Mouse (Mus musculus) forebrain, embryonic 15.5 days (tissue): ENCODE measurements at regions not wholly inside any gene's neighbourhood (a gene's known extent, or its start where the extent isn't known, plus 50 kb on each side); places are given as distances from the start of the nearest gene placed in this dataset.

Source experiments
- ATAC-seq: fragments of 200-750 bp; cut with Nextera tagmentation; replicated peaks from 2 replicates; pipeline ENCODE4 v1.8.0; 2017; ENCODE audit warnings: mild to moderate bottlenecking, moderate TSS enrichment, moderate library complexity
- H3K27ac ChIP-seq: fragments of 300-500 bp; sonication (generic); replicated peaks from 2 replicates; pipeline ENCODE4 v1.5.1; 2015; ENCODE audit warnings: mild to moderate bottlenecking, inconsistent platforms
- H3K27me3 ChIP-seq: fragments of 300-500 bp; sonication (generic); 2 replicates; pipeline ENCODE4 v1.6.1; 2015; ENCODE audit warnings: inconsistent platforms
- H3K36me3 ChIP-seq: fragments of 300-500 bp; sonication (generic); 2 replicates; pipeline ENCODE4 v1.6.1; 2015; ENCODE audit warnings: mild to moderate bottlenecking, inconsistent platforms
- H3K4me1 ChIP-seq: fragments of 300-500 bp; sonication (generic); 2 replicates; pipeline ENCODE4 v1.6.1; 2015; ENCODE audit warnings: inconsistent platforms
- H3K4me2 ChIP-seq: fragments of 300-500 bp; sonication (generic); replicated peaks from 2 replicates; pipeline ENCODE4 v1.6.1; 2015; ENCODE audit warnings: mild to moderate bottlenecking, inconsistent platforms
- H3K4me3 ChIP-seq: fragments of 300-500 bp; sonication (generic); 2 replicates; pipeline ENCODE4 v1.5.1; 2015; ENCODE audit warnings: mild to moderate bottlenecking, inconsistent platforms
- H3K9ac ChIP-seq: fragments of 300-500 bp; sonication (generic); replicated peaks from 2 replicates; pipeline ENCODE4 v1.6.1; 2015; ENCODE audit warnings: mild to moderate bottlenecking, inconsistent platforms
- H3K9me3 ChIP-seq: fragments of 300-500 bp; sonication (generic); 2 replicates; pipeline ENCODE4 v1.6.1; 2016; ENCODE audit warnings: inconsistent platforms
- WGBS: fragments of 180-500 bp; shearing (Covaris S2); methylation state at CpG from one replicate; pipeline ENCODE4 v1.1.7; 2015; ENCODE audit warnings: mixed read lengths; 5-methylcytosine and 5-hydroxymethylcytosine counted together

DNA sequence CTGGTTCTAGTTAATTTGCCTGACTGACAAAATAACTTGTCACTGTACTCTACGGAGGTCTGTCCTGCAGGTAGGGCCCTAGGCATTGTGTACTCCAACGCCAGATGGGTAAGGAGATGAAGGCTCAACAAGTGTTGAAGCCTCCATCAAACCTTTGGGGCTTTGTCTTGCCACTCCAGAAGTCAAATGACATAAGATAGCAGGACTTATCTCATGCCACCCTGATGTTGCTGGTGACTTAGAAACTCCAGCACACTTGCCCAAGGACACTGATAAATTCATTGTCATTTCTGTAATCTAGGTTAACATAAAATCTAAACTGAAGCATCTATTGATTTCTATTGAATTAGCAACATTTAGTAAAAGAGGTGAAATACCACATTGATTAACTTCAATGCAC lies 1097.5 kb downstream of the Pla2g4a start:
- H3K4me3 ChIP-seq: no peak overlapping the region
- H3K27ac ChIP-seq: no peak overlapping the region
- no peaks in the 10 kb centered on the region for H3K36me3 ChIP-seq
- H3K4me1 ChIP-seq: no peaks in the 10 kb centered on the region
- no peak overlapping the region for H3K4me2 ChIP-seq
- no peak for ATAC-seq
- no peaks in the 10 kb centered on the region for H3K27me3 ChIP-seq
- WGBS: 81% methylated on average over 2 of the region's 2 CpGs
- no peak overlapping the region for H3K9ac ChIP-seq
- no peaks in the 10 kb centered on the region for H3K9me3 ChIP-seq

DNA sequence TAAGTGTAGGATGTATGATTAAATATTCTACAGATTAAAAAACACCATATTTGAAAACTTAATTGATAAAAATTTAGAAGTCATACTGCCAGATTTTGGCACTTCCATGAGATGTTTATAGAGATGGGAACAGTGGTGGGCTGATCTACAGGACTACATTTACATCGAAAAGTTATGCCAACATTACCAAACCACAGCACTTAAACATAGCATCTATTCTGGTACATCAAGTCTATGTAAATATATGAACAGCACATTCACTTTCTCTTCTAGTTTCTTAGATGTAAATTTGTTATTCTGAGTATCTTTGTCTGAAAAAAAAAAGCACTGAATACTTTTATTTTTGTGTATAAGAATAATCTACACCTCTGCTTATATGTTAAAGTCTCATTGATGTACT lies 1108.1 kb downstream of the Pla2g4a start:
- Histone ChIP-seq H3K36me3 (no peaks in the 10 kb centered on the region), H3K4me2 (no peak overlapping the region), H3K27ac (no peak overlapping the region), H3K4me1 (no peaks in the 10 kb centered on the region), H3K9me3 (no peaks in the 10 kb centered on the region), H3K9ac (no peak overlapping the region), H3K27me3 (no peaks in the 10 kb centered on the region), H3K4me3 (no peak overlapping the region)
- ATAC-seq: no peak
- WGBS: 87% methylated on average over 1 of the region's 1 CpGs

DNA sequence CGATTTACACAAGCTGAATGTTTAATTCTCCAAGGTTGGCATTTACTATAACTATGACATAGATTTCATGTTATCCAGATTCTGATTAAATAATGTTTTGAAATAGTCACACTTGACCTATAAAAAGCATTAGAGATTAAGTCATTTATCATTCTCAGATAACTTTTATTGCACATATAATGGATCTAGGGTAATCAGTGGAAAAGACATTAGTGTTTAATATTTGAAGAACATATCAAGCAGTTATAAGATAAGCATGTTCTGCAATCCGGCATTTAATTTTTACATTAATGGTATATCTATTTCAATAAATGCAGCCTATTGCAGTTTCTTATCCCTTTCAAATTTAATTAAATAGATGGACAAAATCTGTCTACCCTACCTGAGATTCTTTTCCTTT lies 1114.5 kb downstream of the Pla2g4a start:
- Histone ChIP-seq H3K4me2 (no peak overlapping the region), H3K4me3 (no peak overlapping the region), H3K9ac (no peak overlapping the region), H3K36me3 (no peaks in the 10 kb centered on the region), H3K27ac (no peak overlapping the region), H3K27me3 (no peaks in the 10 kb centered on the region), H3K4me1 (no peaks in the 10 kb centered on the region), H3K9me3 (no peaks in the 10 kb centered on the region)
- no peak for ATAC-seq
- WGBS: 96% methylated on average over 2 of the region's 2 CpGs

DNA sequence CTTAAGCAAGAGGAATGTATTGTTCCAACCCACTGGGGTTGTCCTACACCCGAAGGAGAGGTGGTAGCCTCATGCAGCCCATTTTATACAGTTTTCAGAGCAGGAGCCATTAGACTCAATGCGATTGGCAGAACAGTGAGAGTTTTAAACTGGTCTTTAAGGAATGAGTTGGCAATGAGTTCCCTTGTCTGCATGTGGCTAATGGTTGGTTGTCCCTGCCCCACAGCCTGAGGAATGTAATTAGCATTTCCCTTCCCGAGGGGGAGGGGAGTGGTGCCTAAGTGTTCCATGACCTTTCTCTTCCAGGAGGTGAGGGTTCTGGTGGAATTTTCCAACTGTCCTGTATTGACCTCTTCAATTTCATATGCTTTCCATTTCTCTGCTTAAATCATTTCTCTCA lies 1137.9 kb downstream of the Pla2g4a start:
- Histone ChIP-seq H3K4me3 (no peak overlapping the region), H3K9me3 (no peaks in the 10 kb centered on the region), H3K9ac (no peak overlapping the region), H3K27me3 (no peaks in the 10 kb centered on the region), H3K4me2 (no peak overlapping the region), H3K36me3 (no peaks in the 10 kb centered on the region), H3K4me1 (no peaks in the 10 kb centered on the region), H3K27ac (no peak overlapping the region)
- 0 out of 2 replicates have a peak, but pooled peaks have one; percentile 19 for ATAC-seq
- 31% methylated on average over 3 of the region's 3 CpGs for WGBS

DNA sequence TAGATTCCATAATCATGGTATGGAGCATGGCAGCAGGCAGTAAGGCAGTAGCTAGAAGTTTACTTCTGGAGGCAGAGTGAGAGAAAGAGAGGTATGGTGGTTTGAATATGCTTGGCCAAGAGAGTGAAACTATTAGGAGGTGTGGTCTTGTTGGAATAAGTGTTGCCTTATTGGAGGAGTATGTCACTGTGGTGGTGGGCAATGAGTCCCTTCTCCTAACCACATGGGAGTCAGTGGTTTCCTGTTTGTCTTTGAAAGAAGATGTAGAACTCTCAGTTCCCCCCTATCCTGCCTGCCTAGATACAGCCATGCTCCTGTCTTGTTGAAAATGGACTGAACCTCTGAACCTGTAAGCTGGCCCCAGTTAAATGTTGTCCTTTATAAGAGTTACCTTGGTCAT lies 1152.4 kb downstream of the Pla2g4a start:
- Histone ChIP-seq H3K4me3 (no peak overlapping the region), H3K9me3 (no peaks in the 10 kb centered on the region), H3K4me1 (no peaks in the 10 kb centered on the region), H3K4me2 (no peak overlapping the region), H3K9ac (no peak overlapping the region), H3K36me3 (no peaks in the 10 kb centered on the region), H3K27ac (no peak overlapping the region), H3K27me3 (no peaks in the 10 kb centered on the region)
- no peak for ATAC-seq

DNA sequence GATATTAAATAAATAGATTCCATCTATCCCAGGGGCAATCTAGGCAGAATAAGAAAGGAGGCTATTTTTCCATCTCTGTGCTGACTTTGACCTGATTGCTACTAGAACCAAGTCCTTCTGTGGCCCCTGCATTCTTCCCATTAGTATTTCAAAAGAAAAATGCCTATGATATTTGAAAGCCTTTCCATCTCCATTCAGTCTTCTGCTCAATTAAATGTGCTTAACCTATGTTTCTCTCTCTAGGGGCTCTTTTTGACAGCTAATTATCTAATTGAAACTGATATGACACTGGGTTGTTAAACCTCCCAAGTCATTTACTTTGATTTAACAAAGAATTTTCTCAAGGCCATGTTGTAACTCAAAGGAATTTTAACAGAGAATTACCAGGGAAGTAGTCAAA lies 1164.0 kb downstream of the Pla2g4a start:
- no peaks in the 10 kb centered on the region for H3K9me3 ChIP-seq
- no peak for ATAC-seq
- H3K4me1 ChIP-seq: no peaks in the 10 kb centered on the region
- no peak overlapping the region for H3K27ac ChIP-seq
- no peak overlapping the region for H3K9ac ChIP-seq
- H3K36me3 ChIP-seq: no peaks in the 10 kb centered on the region
- no peak overlapping the region for H3K4me3 ChIP-seq
- no peak overlapping the region for H3K4me2 ChIP-seq
- H3K27me3 ChIP-seq: no peaks in the 10 kb centered on the region

DNA sequence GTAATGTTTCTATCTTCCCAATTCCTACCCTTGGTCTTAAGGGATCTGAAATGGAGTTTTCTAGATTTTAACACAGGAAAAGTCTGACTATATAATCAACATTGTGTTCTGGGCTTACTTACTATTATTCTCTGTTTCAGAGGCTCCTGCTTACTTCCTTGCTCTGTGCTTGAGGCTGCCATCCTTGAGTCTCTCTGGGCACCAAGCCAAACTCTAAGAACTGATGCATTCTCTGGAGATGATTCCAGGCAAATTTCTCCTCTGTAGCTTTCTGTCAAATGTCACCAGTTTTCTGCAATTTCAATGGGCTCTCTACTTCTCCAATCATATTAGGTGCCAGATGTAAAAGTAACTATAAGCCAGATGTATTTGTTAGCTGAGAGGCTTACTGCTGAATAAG lies 1210.3 kb downstream of the Pla2g4a start:
- Histone ChIP-seq H3K4me1 (no peaks in the 10 kb centered on the region), H3K9ac (no peak overlapping the region), H3K36me3 (no peaks in the 10 kb centered on the region), H3K4me2 (no peak overlapping the region), H3K27me3 (no peaks in the 10 kb centered on the region), H3K27ac (no peak overlapping the region), H3K9me3 (no peaks in the 10 kb centered on the region), H3K4me3 (no peak overlapping the region)
- no peak for ATAC-seq

DNA sequence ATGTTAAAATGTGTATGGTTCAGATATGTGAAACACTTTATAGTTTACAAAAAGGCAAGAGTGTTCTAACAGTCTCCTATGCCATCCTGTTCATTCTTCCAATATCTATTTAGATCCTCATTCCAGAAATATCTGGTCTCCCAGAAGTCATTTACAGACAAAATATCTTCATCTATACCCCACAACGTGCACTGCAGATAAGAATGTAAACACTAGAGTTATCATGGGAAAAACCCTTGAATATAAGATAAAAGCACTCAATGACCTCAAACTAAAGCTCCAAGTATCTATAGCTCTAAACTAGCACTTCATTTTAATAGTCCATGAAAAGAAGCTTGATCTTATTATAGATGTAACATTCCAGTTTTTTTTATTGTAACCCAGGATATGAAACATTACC lies 1239.0 kb downstream of the Pla2g4a start:
- no peak for ATAC-seq
- Histone ChIP-seq H3K9ac (no peak overlapping the region), H3K27ac (no peak overlapping the region), H3K4me3 (no peak overlapping the region), H3K36me3 (no peaks in the 10 kb centered on the region), H3K4me2 (no peak overlapping the region), H3K9me3 (no peaks in the 10 kb centered on the region), H3K4me1 (peaks cover 4% of the 10 kb centered on the region; the same call in 1 of the 2 replicates), H3K27me3 (no peaks in the 10 kb centered on the region)
- WGBS: 60% methylated on average over 1 of the region's 1 CpGs

DNA sequence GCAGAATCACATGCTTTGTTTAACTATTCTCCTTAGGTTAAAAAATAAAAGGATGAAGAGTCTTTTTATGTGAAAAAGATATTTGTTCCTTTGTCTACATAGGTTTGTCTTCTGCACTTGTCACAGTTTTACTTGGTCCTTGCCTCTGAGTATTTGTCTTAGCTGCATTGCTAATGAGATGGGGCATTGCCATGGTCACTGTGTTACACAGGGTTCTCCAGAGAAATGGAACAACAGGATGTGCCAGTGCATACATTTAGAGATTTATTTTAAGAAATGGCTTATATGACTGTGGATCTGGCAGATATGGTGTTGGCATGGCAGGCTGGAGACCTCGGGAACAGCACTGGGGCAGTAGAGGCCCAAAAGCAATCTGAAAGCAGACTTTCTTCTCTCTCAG lies 1239.7 kb downstream of the Pla2g4a start:
- Histone ChIP-seq H3K9ac (no peak overlapping the region), H3K9me3 (no peaks in the 10 kb centered on the region), H3K4me1 (peaks cover 4% of the 10 kb centered on the region; the same call in 1 of the 2 replicates), H3K4me2 (no peak overlapping the region), H3K4me3 (no peak overlapping the region), H3K27ac (peak overlapping the region; percentile 59; the same call in 1 of the 2 replicates), H3K36me3 (no peaks in the 10 kb centered on the region), H3K27me3 (no peaks in the 10 kb centered on the region)
- 65% methylated on average over 1 of the region's 1 CpGs for WGBS
- peak; percentile 48; the same call in 1 of the 2 replicates for ATAC-seq

DNA sequence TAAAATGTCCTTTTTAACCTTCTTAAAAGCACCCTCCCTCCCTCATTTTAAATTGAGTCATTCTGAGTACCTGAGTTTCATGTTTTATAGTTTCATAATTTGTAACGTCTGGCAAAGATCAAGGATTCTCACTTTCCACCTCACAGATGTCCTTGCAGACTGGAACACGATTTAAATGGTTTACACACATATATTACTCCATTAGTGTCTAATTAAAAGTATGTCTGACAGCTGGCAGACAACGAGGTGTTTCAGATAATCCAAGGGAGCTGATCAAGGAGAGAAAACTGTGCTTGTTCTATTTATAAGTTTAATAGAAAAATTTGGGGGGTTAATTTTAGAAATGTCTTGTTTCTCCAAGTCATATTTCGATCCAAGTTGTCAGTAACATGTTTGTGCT lies 1240.1 kb downstream of the Pla2g4a start:
- H3K27me3 ChIP-seq: no peaks in the 10 kb centered on the region
- 26% methylated on average over 4 of the region's 4 CpGs for WGBS
- H3K9me3 ChIP-seq: no peaks in the 10 kb centered on the region
- H3K36me3 ChIP-seq: no peaks in the 10 kb centered on the region
- peaks cover 4% of the 10 kb centered on the region; the same call in 1 of the 2 replicates for H3K4me1 ChIP-seq
- no peak overlapping the region for H3K4me3 ChIP-seq
- H3K27ac ChIP-seq: no peak overlapping the region
- peak; percentile 84 for ATAC-seq
- no peak overlapping the region for H3K9ac ChIP-seq
- no peak overlapping the region for H3K4me2 ChIP-seq

DNA sequence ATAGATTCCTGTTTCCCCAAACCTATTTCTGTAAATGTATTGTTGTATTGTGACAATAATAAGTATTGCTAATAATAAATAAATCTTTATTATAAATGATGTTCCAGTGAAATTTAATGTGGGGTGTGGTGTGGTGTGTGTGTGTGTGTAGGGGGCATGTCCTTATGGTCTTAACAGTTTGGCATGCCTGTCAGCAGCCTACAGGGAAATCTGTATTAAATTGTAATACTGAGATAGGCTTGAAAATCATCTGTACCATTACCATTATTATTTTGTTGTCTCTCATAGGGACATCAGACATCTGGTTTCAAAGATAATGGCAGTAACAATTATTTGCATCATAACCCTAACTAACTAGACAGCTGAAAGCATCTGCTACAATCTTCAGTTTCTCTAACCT lies 1253.0 kb downstream of the Pla2g4a start:
- H3K4me3 ChIP-seq: no peak overlapping the region
- no peaks in the 10 kb centered on the region for H3K27me3 ChIP-seq
- no peak overlapping the region for H3K4me2 ChIP-seq
- no peak overlapping the region for H3K27ac ChIP-seq
- H3K9me3 ChIP-seq: no peaks in the 10 kb centered on the region
- ATAC-seq: no peak
- 0 out of 2 replicates have a peak, but pooled peaks cover 4% of the 10 kb centered on the region for H3K4me1 ChIP-seq
- H3K36me3 ChIP-seq: no peaks in the 10 kb centered on the region
- no peak overlapping the region for H3K9ac ChIP-seq

DNA sequence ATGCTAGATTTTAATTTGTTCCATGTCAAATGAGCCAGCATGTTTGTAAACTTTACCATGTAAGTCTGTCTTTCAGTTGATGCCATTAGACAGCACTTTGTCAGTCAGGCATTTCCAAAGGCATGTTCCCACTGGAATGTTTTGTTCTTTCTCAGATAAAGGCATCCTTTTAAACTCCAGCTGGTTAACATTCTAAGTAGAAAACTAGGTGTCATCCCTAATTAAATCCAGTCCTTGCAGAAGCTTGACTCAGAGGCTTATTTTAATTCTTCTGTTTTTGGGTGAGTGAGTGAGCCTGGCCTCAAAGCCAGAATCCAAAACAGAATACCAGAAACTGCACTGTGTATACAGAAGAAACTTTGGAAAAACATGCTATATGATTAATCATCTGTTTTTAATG lies 1253.4 kb downstream of the Pla2g4a start:
- Histone ChIP-seq H3K27ac (no peak overlapping the region), H3K4me2 (no peak overlapping the region), H3K4me1 (0 out of 2 replicates have a peak, but pooled peaks cover 4% of the 10 kb centered on the region), H3K9me3 (no peaks in the 10 kb centered on the region), H3K27me3 (no peaks in the 10 kb centered on the region), H3K4me3 (no peak overlapping the region), H3K9ac (no peak overlapping the region), H3K36me3 (no peaks in the 10 kb centered on the region)
- ATAC-seq: no peak

DNA sequence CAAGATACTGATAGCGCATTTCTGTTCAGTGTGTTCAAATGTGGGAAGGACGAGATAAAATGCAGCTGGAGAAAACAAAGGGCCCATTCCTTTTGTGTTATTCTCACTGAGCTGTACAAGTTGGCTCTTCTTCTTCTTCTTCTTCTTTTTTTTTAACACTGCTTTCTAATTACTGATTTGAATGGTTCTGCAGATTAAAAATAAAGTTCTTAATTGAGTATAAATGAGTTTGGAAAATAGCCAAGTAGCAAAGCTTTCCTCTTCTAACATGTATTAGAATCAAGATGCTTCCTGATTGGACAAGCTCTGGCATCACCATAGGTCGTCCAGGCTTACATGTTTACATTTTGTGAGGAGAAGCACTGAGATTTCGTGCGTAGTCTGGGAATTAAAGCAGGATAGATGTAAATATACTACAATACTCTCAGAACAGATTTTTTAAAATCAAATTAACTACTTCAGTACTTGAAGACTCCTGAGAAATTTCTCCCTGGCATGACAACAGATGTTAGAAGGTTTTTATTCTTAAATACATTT lies 1254.8 kb downstream of the Pla2g4a start:
- no peak overlapping the region for H3K27ac ChIP-seq
- ATAC-seq: no peak

More for the DNA sequence above, 1254.8 kb downstream of the Pla2g4a start:
- Histone ChIP-seq H3K4me2 (no peak overlapping the region), H3K27me3 (no peaks in the 10 kb centered on the region), H3K4me3 (no peak overlapping the region), H3K9me3 (no peaks in the 10 kb centered on the region), H3K36me3 (no peaks in the 10 kb centered on the region), H3K4me1 (0 out of 2 replicates have a peak, but pooled peaks cover 4% of the 10 kb centered on the region), H3K9ac (no peak overlapping the region)
- WGBS: 45% methylated on average over 5 of the region's 5 CpGs
